Comparison of ENCODE assay signal across 19 mouse cellular contexts in genomic region chr3:31328237-31328836, GRCm38 (mm10). TPM values are rescaled to one million over a fixed set of nuclear protein-coding genes. Genes with fewer than 3 reads are reported as not detected.
A peak's percentile ranks its signal among the peaks of the same experiment; 100 is the strongest.
DNase-seq lines count a peak whose midpoint lies in the region; ATAC-seq lines count a peak whose summit lies in the region.
"Had no signal": no experiment of that assay in that cellular context is flagged by ENCODE, and none has a peak within 500 bp of the region (broad histone marks: within the 10 kb centered on the region; RNA-seq: fewer than 3 reads in every experiment).

No protein-coding gene starts in this region.

- no peak overlapping the region for H3K27ac ChIP-seq in embryonic facial prominence, embryonic 11.5 days (replicated peaks; ENCODE audit: low read depth, low read length)
- no peak overlapping the region for H3K27ac ChIP-seq in embryonic facial prominence, embryonic 10.5 days (replicated peaks)
- H3K27ac ChIP-seq in hindbrain, embryonic 16.5 days (ENCODE audit: low read depth, low read length), result no peak overlapping the region
- H3K27ac ChIP-seq: embryonic facial prominence, embryonic 12.5 days; forebrain, embryonic 10.5 days; liver, embryonic 15.5 days; stomach, postnatal 0 days had no signal

- H3K36me3 ChIP-seq in embryonic facial prominence, embryonic 11.5 days (replicated peaks; ENCODE audit: control insufficient read depth, insufficient read depth, low read depth, low read length), result no peaks in the 10 kb centered on the region
- no peaks in the 10 kb centered on the region for H3K36me3 ChIP-seq in embryonic facial prominence, embryonic 10.5 days (replicated peaks)
- no peaks in the 10 kb centered on the region for H3K36me3 ChIP-seq in hindbrain, embryonic 16.5 days (ENCODE audit: control insufficient read depth, insufficient read depth, low read length)
- H3K36me3 ChIP-seq: embryonic facial prominence, embryonic 12.5 days; forebrain, embryonic 10.5 days; liver, embryonic 15.5 days had no signal

- no peak for ATAC-seq in embryonic facial prominence, embryonic 11.5 days (replicated peaks; ENCODE audit: insufficient number of reproducible peaks, low FRiP score, low TSS enrichment, low read depth)
- no peak for ATAC-seq in hindbrain, embryonic 16.5 days

- WGBS in embryonic facial prominence, embryonic 11.5 days, result 65% methylated on average over 7 of the region's 7 CpGs
- WGBS in embryonic facial prominence, embryonic 10.5 days, result 73% methylated on average over 7 of the region's 7 CpGs
- WGBS in hindbrain, embryonic 16.5 days, result 72% methylated on average over 7 of the region's 7 CpGs

- peak; percentile 1 for DNase-seq in embryonic facial prominence, embryonic 11.5 days (ENCODE audit: low spot score)
- DNase-seq in embryonic facial prominence, embryonic 10.5 days (ENCODE audit: low spot score), result no peak
- peak; percentile 26 to 31 for DNase-seq in frontal cortex, postnatal 14 days (ENCODE audit: low spot score in 2 of 2)
- peak; percentile 74 to 75 for DNase-seq in layer of hippocampus, postnatal 14 days (ENCODE audit: low spot score in 2 of 2)
- peak; percentile 49 to 63 for DNase-seq in right cerebral cortex, adult 2 months (ENCODE audit: low spot score in 2 of 2)
- DNase-seq in kidney, postnatal 25 days, result no peak
- no peak for DNase-seq in spleen, postnatal 14 days (ENCODE audit: low spot score in 2 of 2)
- DNase-seq: cerebellum, adult 9-10 months; gastrocnemius, postnatal 10 days; heart, postnatal 4 days; kidney, adult 9 months; lung, postnatal 4 days had no signal

- H3K27me3 ChIP-seq in embryonic facial prominence, embryonic 11.5 days (ENCODE audit: control insufficient read depth, insufficient read depth, low read length), result no peaks in the 10 kb centered on the region; the same call in 1 of the 2 replicates
- no peaks in the 10 kb centered on the region for H3K27me3 ChIP-seq in embryonic facial prominence, embryonic 10.5 days (replicated peaks; ENCODE audit: low read depth, poor library complexity, severe bottlenecking)
- H3K27me3 ChIP-seq in hindbrain, embryonic 16.5 days (replicated peaks; ENCODE audit: control insufficient read depth, insufficient read depth, low read length), result no peaks in the 10 kb centered on the region
- H3K27me3 ChIP-seq: embryonic facial prominence, embryonic 12.5 days; liver, embryonic 15.5 days had no signal

- H3K4me1 ChIP-seq in embryonic facial prominence, embryonic 11.5 days (ENCODE audit: control insufficient read depth, insufficient read depth, low read length), result no peaks in the 10 kb centered on the region
- H3K4me1 ChIP-seq in embryonic facial prominence, embryonic 10.5 days, result peaks cover 7% of the 10 kb centered on the region
- H3K4me1 ChIP-seq in hindbrain, embryonic 16.5 days (ENCODE audit: control insufficient read depth, insufficient read depth, low read depth, low read length), result no peaks in the 10 kb centered on the region
- H3K4me1 ChIP-seq: embryonic facial prominence, embryonic 12.5 days; forebrain, embryonic 10.5 days; liver, embryonic 15.5 days had no signal

- no peak overlapping the region for H3K4me3 ChIP-seq in embryonic facial prominence, embryonic 11.5 days (ENCODE audit: low read depth, low read length)
- no peak overlapping the region for H3K4me3 ChIP-seq in embryonic facial prominence, embryonic 10.5 days
- no peak overlapping the region for H3K4me3 ChIP-seq in hindbrain, embryonic 16.5 days (ENCODE audit: low read length)
- H3K4me3 ChIP-seq: embryonic facial prominence, embryonic 12.5 days; forebrain, embryonic 10.5 days; liver, embryonic 15.5 days had no signal

- no peak overlapping the region for H3K4me2 ChIP-seq in embryonic facial prominence, embryonic 11.5 days (ENCODE audit: low read depth, low read length)
- no peak overlapping the region for H3K4me2 ChIP-seq in hindbrain, embryonic 16.5 days (ENCODE audit: low read length)
- H3K4me2 ChIP-seq: embryonic facial prominence, embryonic 12.5 days; heart, embryonic 11.5 days; liver, embryonic 15.5 days had no signal

- H3K9ac ChIP-seq in embryonic facial prominence, embryonic 11.5 days (replicated peaks; ENCODE audit: low read length), result no peak overlapping the region
- no peak overlapping the region for H3K9ac ChIP-seq in hindbrain, embryonic 16.5 days (ENCODE audit: low read depth, low read length)
- H3K9ac ChIP-seq: embryonic facial prominence, embryonic 12.5 days; liver, embryonic 15.5 days had no signal

- no peaks in the 10 kb centered on the region for H3K9me3 ChIP-seq in embryonic facial prominence, embryonic 11.5 days (replicated peaks; ENCODE audit: control insufficient read depth, low read length)
- no peaks in the 10 kb centered on the region for H3K9me3 ChIP-seq in embryonic facial prominence, embryonic 10.5 days
- no peaks in the 10 kb centered on the region for H3K9me3 ChIP-seq in hindbrain, embryonic 16.5 days (ENCODE audit: control insufficient read depth, low read length)
- H3K9me3 ChIP-seq: embryonic facial prominence, embryonic 12.5 days; forebrain, embryonic 10.5 days; liver, embryonic 15.5 days had no signal

RNA-seq across cellular contexts. Expression of gene Slc7a14, which starts 18.2 kb away (rescaled TPM):
- 0.15 and 0.28 TPM in 2 replicates for polyA plus RNA-seq in embryonic facial prominence, embryonic 11.5 days (2014; fragmentation: Nextera tagmentation; extraction: Ambion mirVana)
- polyA plus RNA-seq in embryonic facial prominence, embryonic 10.5 days (2016; fragmentation: Nextera tagmentation; extraction: Ambion mirVana), result 0.19 and 0.26 TPM in 2 replicates
- 10 to 100 TPM; 68.7 to 69.1 TPM for total RNA-seq in layer of hippocampus, postnatal 14 days (2021)
- 6.8 and 8.2 TPM in 2 replicates for polyA plus RNA-seq in hindbrain, embryonic 16.5 days (2015; fragmentation: Nextera tagmentation; extraction: Ambion mirVana)
- total RNA-seq: neutrophil, adult 5-6 weeks had no signal

Comparison
In these comparisons a context has a peak if more than half of its experiments do, and no peak if none do; other contexts are left out.
1. DNase-seq: peak in embryonic facial prominence, embryonic 11.5 days (single experiment), frontal cortex, postnatal 14 days (2 of 2), layer of hippocampus, postnatal 14 days (2 of 2) and right cerebral cortex, adult 2 months (2 of 2); none in embryonic facial prominence, embryonic 10.5 days (single experiment), kidney, postnatal 25 days (0 of 2) and spleen, postnatal 14 days (0 of 2).